Mouse (Mus musculus) activated CD4-positive, CD25-positive, alpha-beta regulatory T cell, adult 4 months (primary cell): ENCODE data around the gene Ckm. TPM values are rescaled to one million over a fixed set of nuclear protein-coding genes. Genes with fewer than 3 reads are reported as not detected.
A peak's percentile ranks its signal among the peaks of the same experiment; 100 is the strongest.

ENCODE experiments used
- ATAC-seq: one replicate; pipeline ENCODE4 v1.8.0; 2017
- polyA plus RNA-seq, 2 experiments: library from polyadenylated mRNA; unstranded; fragments of 100-300 nt; shearing (Covaris generic); gene quantifications; one replicate each; pipeline ENCODE4 v1.2.1; 2017

Ckm gene
- polyA plus RNA-seq, 2 experiments from 2014 or later: 0.34 TPM; not detected in 1

GRCm38 (mm10) chr7:19436276-19436675 lies 31.7 kb downstream of the Ckm start:
- ATAC-seq: no peak

DNA sequence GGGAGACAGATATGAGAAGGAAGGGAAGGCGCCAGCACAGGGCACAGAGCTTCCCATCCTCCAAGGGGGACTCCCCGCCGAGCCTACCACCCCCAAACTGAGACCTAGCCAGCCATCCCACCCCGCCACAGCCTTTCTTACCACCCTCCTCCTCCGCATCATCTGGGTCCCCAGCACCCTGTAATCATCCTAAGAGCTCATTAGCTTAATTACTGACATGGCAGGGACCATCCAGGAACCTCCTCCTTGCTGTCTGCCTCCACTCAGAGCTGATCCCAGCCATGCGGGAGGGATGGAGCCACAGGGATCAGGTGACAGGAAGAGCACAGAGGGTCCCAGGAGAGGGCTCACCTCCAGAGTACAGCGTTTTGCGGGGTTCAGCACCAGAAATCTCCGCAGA lies 32.5 kb downstream of the Ckm start:
- ATAC-seq: no peak

- ATAC-seq: no peak
These were observed 37.0 kb downstream of the Ckm start for GRCm38 (mm10) chr7:19441448-19442091.

DNA sequence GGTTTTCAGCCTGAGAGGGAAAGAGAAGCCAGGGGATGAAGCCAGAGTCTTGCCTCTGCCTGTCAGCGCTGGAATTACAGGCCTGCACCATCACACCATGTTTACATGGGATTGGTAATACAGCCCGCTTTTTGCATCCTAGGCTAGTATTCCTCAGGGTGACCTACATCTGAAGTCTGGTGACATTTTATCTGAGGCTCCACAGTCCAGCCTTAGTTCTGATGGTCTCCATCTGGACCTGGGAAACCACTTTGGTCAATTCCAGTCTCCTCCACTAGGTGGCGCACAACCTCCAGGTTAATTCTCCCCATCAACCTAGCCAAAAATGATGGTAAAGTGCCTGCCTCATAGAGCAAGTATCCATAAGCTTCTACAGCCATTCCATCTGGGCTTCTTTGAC lies 38.8 kb downstream of the Ckm start:
- no peak for ATAC-seq

GRCm38 (mm10) chr7:19444801-19445200 lies 40.2 kb downstream of the Ckm start:
- ATAC-seq: no peak

DNA sequence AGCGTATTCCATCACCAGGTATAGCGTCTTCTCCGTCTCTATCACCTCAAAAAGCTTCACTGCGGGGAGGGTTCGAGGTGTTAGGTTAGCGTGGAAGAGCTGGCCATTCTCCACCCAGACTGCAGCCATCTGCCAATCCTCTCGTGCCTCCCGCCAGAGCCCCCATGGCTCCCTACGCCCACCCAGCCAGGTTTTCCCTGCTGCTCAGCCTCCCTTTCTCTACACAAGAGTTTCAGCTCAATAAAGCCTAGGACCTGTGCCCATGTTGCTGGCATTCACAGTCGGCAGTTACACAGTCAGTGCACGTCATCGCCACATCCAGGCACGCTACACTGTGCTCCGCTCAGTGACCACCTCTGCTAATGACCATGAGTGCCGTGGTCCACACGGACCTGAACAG lies 43.1 kb downstream of the Ckm start:
- no peak for ATAC-seq

- no peak for ATAC-seq
These were observed 44.6 kb downstream of the Ckm start for GRCm38 (mm10) chr7:19449165-19449564.

DNA sequence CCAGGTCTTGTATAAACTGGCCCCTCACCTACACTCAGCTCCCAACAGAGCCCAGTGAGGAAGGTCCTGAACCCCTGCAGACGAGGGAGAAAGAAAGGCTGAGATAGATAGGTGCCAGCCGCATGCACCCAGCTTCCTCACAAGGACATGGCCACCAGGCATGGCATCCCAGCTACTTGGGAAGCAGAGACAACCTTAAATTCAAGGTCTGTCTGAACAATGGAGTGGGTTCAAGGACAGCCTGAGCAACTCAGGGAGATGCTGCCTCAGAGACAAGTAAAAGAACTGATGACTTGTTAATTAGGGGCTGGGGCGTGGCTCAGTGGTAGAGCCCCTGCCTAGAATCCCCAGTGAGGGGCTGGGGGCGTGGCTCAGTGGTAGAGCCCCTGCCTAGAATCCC lies 50.6 kb downstream of the Ckm start:
- ATAC-seq: no peak

DNA sequence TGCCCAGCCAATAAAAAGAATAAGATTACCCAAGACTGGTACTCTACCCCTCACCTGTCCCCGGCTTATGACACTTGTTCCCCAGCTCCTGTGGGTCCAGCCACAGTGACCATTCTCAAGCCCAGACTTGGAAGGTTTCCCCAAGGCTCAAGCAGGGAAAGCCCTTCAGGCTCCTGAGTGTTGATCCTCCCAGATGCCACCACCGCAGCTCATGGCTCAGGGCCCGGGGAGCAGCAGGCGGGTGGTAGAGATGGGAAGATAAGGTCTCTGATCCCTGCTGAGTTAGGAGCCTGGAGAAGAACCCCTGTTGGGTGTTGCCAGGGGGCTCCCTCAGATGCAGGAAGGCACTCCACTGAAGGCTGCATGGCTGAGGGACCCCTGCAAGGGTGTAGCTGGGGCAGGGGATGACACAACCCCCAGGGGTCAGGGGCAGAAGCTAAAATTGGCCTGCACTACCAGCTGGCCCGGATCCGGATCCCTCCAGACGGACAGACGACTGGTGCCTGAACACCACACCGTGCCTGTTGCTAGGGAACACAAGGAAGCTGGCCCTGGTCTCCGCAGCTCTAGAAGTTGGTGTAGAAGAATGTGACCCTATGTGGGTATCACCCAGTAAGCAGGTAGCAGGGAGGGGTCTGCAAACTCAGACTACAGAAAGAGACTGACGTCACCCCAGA lies 51.4 kb downstream of the Ckm start:
- ATAC-seq: no peak

DNA sequence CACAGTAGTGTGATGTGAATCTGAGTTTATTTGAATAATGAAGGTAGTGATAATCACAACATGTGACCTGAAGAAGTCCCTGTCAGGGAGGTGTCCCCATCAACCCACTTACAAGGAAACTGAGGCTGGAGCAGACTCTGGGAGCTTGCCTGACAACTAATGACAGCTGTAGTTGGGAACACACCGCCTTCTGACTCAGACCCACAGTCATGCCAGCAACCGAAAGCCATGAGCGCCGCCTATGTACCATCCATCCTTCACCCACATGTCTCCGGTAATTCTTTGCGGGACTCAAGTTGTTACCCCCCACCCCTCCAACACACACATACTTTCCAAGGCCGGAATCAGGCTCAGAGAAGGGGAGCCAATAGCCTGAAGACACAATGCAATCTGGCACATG lies 52.1 kb downstream of the Ckm start:
- ATAC-seq: no peak

DNA sequence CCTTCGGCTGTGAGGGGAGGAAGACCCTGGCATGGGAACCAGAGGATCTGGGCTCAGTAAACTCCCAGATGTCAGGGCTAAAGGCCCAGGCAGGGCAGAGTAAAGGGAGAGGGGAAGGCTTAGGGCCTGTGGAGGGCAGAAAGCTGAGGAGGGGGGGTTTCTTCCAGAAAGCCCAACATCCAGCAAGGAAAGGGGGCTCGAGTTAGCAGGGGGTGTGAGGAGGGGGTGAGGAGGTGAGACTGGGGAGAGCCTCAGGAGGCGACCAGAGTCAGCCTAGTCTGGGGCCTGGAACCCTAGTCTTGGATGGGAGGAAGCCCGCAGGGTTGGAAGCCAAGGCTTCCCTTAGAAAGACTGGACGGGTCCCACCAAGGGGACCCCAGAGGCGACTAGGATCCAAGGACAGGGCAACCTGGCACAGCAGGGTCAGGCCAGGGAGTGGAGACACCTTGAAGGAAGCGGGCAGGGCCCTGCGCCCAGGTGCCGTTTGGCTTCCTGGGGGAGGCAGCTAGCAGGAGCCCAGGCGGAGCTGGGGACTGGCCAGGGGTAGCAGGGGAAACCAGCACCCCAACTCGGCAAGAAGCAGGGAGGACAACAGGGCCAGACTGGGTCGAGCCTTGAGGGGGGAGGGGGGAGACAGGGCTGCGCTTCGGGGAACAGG lies 53.0 kb downstream of the Ckm start:
- ATAC-seq: peak; percentile 6

DNA sequence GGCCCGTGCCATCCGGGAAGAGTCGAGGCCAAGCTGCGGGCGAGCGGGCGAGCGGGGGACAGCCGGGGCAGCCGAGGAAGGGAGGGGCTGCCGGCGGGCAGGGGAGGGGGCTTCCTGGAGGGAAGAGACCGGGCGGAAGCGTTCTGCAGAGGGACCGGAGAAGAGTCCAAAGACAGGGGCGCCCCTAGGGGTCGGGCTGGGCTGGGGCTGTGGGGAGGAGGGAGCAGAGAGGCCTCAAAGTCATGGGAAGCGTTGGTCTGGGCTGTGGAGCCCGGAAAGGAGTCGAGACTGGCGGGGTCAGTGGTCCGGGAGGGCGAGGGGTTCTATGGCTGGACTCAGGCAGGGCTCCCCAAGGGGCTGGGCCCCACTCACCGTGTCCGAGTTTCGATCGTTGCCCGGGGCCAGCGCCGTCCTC lies 53.5 kb downstream of the Ckm start:
- peak; percentile 45 for ATAC-seq

DNA sequence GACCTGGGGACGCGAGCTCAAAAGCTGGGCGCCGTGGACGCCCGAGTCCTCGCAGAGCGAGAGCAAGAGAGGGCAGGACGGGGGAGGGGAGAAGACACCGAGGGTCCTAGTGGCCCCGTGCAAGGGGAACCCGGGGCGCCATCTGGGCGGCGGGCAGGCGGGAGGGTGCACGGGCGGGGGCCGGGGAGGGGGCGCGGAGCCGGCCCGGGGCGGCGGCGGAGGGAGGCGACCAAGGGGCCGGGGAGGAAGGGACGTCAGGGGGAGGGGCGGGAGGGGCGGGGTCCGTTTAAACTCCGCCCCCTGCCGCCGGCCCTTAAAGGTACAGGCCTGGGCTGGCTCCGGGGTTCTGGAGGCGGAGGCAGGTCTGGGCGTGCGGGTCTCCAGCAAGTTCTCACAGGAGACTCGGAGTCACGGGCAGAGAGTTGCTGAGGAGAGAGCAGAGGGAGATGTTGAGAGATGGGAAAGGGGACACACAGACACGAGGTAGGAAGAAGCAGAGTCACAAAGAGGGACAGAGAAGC lies 54.1 kb downstream of the Ckm start, which contains the start of gene Mark4:
Gene Mark4 (minus strand): TSS at position 231 of the 521 bp plus-strand sequence.
- peak; percentile 76 for ATAC-seq

DNA sequence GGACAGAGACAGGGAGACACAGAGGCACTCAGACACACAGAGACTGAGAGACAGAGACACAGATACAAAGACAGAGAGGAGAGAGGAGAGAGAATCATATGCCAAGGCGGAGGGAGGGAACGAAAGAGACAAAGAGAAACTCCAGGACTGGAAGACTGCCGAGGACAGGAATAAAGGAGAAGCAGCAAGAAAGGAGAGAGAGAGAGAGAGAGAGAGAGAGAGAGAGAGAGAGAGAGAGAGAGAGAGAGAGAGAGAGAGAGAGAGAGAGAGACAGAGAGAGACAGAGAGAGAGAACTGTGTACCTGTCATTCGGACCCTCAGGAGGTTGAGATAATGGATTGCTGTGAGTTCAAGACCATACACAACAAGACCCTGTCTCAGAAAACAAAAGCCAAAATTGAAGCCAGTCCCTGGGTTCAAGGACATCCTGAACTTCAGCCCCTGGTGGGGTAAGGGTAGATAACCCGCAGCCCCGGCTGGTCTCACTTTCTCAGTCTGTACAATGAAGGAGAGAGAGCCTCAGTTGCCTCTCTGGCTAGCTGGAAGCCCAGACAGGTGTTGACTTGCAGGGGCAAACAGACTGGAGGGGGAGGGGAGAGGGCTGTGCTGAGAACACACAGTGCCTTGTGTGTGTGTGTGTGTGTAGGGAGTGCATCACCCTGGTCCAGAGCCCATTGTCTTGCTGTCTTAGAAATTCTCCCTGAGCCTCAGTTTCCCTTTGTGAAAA lies 54.7 kb downstream of the Ckm start:
- ATAC-seq: no peak

DNA sequence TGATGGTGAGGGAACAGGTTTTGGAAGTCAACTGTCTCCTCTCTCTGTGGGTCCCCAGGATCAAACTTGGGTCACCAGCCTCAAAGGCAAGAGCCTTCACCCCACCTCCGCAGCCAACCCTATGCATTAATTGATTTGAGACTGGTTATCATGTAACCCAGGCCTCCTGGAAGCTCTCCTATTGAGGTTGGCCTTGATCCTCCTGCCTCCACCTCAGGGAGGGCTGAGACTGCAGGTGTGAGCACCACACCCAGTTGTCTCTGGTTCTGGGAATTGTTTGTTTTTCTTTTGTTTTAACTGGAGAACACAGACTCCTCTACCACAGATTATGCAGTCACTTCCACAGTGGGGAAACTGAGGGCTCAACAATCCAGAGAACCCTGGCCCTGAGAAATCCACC lies 55.9 kb downstream of the Ckm start:
- no peak for ATAC-seq

GRCm38 (mm10) chr7:19461488-19461887 lies 56.9 kb downstream of the Ckm start:
- ATAC-seq: no peak

DNA sequence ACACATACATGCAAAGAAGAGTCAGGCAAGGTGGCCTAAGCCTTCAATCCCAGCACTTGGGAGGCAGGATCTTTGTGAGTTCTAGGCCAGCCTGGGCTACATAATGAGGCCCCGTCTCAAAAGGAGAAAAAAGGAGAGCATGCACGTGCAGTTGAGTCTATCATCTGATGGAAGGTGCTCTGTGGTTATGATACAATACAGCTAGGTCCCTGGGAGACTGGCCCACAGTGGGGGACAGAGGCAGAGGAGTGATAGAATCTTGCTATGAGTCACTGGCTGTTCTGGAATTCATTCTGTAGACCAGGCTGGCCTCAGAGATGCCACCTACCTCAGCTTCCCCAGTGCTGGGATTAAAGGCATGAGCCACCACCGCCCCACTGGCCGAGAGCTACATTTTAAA lies 57.9 kb downstream of the Ckm start:
- ATAC-seq: no peak

DNA sequence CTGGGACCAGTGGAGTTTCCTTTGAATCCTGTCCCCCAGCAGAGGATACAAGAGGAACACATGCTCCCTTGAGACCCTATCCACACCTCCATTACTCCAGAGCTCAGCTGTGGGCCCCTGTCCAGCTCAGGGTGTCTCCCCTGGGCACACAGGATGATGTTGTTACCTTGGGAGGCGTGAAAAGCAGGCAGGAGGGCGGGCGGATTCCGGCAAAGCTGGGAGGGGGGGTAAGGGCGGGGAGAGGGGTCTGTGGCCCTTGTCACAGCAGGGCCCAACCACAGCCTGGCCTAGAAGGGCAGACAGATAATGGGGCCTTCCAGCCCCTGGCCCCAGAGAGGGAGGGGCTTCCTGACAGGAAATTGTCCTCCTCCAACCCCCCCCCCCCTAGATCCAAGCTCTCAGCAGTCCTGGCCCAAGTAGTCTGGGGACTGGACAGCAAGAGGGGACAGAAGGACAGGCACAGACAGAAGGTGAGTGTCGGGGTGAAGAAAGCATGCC lies 58.4 kb downstream of the Ckm start, which contains the start of gene Exoc3l2:
Gene Exoc3l2 (plus strand): TSS at position 448 of the 498 bp plus-strand sequence.
- no peak for ATAC-seq

DNA sequence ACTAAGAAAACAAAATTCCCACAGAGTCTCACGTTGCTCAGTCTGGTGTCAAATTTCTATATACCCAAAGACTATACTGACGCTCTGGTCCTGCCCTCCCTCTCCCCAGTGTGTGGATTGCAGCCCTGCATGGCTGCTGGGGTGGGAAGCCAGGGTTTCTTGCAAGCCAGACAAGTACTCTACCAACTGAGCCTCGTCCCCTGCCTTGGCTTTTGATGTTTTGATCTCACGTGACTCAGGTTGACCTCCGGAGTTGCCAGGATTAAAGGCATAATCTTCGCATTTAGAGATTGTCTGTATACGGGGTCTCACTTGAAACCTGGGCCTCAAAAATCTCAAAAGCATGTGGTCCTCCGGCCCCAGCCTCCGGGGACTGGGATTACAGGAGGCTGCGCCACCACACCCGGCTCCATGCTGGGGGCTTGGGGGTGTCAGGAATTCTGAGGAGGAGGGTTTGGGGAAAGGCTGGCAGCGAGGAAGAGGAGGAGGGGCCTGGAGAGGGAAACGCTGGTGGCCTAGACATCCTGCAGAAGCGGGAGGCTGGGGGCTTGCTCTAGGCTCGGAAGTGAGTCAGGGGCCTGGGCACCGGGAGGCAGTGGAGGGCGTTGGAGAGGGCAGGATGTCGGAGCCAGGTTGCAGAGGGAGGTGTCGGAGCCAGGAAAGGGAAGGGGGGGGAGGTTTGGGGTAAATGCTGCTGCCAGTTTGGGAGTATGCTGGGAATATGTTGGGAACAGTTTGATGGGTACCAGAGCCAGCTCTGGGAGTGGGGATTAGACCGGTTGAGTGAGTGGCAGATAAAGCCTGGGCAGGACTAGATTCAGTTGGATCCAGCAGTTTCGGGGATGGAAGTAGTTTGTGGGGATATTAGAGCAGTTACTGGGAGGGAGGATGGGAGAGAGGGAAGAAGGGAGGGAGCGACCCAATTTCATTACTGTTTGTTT lies 60.1 kb downstream of the Ckm start:
- ATAC-seq: no peak

GRCm38 (mm10) chr7:19466602-19467145 lies 62.1 kb downstream of the Ckm start:
- no peak for ATAC-seq

- no peak for ATAC-seq
These were observed 63.1 kb downstream of the Ckm start for GRCm38 (mm10) chr7:19467638-19468037.
